Mouse (Mus musculus): Measurements from ENCODE around the gene Kirrel.

The Kirrel gene

DNA sequence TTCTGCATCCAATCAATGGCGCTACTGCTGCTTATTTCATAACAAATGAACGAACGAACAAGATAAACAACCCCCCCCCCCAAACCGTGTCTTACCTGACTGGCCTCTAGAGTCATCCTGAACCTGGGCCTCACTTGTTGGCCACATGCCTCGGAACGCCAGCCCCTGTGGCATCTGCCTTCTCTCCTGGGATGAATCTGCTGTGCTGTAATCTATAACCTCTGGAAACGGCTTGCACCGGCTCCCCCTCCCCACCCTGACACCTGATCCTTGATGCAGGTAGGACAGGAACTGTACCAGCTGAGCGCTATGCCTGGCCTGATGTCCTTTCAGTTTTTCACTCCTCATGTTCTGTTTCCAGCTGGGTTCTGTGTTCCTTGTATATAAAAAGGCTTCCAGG, 96.9 kb downstream of the Kirrel start:
- no peak for DNase-seq (ENCODE audit: low read depth)

DNA sequence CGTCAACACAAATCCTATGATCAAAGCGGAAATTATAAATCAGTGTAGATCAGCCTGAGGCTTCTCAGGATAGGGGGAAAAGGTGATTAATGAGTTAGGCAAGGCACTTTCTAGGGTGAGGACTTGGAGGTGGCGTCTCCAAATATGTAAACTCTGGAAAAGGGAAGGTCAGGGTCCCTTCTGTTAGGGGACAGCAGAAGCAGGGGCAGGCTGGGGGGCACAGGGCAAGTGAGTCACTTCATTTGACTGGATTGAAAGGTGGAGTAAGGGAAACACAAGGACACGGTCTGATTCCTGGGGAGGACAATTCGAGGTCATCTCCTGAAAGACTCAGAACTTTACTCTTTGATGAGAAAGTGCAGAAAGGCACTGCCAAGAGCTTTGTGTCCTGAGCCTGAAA, 97.6 kb downstream of the Kirrel start:
- no peak for DNase-seq (ENCODE audit: low read depth)

DNA sequence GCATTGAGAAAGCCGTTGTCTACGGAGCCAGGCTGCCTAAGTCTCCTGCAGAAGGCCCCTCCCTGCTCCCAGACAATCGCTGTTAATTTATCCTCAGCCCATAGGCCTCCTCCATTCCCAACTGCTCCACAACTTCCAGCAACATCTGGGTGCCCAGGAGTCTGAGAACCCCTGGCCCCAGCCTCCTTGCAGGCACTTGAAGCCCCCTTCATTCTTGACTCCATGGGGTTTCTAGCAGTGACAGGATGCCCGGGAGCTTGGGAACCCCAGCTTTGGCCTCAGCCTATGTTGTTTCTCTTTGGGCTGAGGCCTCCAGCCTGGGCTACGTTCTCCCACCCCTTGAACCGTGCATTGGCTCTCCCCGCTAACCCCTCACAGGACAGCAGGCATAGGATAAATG, 98.4 kb downstream of the Kirrel start:
- no peak for DNase-seq (ENCODE audit: low read depth)

DNA sequence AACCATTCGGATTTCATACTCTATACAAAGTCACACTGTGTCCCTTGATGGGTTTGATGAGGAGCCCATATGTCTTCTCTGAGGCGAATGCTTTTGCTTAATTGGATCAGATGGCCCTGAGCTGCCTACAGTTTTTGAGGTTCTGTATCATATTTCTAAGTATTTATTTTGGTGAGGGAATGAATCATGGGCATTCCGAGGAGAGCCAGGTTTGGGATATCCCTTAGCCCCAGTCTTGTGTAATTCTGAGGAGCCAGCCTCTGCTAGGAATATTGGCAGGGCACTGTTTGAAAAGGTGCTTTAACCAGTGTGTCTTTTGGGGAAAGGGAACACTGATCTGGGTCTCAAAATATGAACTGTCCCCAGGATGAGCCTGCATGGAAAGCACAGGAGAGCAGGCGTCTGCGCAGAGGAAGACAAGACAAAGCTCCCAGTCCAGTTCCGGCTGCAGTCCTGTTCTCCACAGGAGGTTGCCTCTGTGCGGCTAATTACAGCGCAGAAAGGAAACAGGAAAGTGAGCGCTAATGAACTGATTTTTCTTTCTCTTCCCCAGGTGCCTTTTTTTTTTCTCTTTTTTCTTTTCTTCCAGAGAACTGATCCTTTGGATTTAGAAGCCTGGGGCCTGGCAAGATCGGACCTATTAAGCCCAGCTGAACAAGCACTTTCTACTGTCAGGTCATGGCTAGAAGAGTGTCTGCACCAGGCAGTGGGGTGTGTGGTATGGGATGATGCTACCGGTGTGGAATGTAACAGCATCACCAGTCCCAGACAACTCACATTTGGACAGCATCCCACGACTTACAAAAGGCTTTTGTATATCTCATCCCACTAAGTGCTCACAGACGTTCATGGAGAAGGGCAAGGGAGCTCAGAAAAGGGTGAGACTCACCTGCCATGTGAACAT, 101.7 kb downstream of the Kirrel start:
- no peak for DNase-seq (ENCODE audit: low read depth)

DNA sequence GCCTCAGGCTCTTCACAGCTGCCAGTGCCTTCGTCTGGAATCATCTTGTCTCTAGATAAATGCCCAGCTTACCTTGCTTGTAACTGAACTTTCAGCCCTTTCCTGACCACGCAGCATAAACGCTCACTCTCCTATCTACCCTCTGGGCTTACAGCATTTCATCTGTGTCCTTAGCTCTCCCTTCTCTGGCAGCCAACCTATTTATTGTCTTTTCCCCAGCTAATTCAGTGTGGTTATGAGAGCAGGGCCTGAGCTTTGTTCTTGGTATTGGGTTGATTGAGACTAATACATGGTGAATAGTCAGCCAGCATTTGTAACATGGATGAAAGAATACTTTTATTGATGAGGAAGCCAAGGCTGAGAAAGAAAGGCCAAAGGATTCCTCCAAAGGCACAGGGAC, 102.4 kb downstream of the Kirrel start:
- DNase-seq (ENCODE audit: low read depth) = no peak

DNA sequence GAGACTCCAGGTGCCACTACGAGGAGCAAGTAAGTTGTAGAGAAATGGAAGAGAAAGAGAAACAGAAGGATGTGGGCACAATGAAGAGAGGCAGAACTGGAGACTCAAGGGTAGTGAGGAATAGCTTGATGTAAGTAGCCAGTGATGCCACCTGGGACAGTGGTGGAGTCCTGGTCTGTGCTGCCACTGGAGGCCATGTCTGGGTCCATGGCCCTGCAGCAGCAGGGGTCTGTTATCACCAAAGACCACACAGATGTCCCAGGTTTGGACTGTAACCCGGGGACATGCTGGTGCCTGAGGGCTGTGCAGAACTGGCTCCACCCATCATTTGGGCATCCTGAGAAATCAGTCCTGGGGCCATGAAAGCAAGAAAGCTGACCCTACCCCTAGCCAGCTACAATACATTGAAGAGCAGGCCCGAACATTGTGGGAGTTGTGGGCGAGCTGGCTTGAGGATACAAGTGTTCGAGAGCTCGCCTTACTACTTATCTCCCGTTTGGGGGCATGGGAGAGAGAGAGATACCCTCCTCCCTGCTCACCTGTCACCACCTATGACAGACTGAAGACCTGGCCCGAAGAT, 107.1 kb downstream of the Kirrel start:
- DNase-seq (ENCODE audit: low read depth) = no peak

DNA sequence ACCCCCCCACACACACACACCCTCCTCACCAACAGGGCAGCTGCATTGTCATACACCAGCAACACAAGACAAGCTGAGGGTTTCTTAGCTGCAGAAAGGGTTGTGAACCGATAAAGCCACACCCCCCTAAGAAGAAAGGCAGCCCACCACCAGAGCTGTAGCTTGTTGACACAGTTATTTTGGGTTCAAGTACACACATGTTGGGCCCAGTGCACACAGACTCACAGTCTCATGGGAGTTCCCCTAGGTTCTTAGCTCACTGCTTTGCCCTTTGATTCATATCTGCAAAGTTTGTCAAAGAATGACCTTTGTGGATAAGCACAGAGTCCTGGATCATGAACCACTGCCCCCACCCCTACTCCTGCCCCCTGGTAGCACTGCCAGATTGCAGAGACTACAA, 120.6 kb downstream of the Kirrel start:
- no peak for DNase-seq (ENCODE audit: low read depth)

DNA sequence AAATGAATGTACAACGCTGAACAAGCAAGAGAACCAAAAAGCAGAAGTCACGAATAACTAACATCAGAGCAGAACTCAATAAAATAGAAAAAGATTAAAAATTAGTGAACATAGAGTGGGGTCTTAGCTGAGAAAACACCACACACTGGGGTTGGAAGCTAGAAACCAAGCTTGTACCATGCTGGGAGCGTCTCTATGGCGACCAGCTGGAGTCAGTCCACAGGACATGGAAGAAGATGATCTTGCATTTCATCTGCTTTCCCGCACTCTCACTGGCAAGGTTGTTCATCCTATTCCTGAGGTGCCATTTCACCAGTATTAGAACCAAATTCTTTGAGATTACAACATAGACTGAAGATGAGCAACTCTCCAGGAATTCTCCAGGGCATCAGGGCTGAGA, 126.7 kb downstream of the Kirrel start:
- no peak for DNase-seq (ENCODE audit: low read depth)

DNA sequence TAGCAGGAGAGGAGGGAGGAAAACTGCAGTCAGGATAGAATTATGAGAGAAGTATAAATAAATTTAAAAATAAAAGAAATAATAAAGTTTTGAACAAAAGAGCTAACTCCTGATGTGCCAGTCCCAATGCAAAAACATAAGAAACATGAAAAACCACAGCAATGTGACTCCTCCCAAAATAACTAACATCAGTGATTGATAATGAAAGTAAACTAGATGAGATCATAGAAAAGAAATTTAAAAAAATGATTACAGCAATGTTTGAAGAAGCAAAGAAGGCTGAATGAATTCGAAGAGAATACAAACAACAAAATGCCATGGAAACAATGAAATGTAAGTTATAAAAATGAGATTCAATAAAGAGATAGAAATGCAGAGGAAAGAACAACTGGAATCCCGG, 132.8 kb downstream of the Kirrel start:
- DNase-seq (ENCODE audit: low read depth) = no peak

DNA sequence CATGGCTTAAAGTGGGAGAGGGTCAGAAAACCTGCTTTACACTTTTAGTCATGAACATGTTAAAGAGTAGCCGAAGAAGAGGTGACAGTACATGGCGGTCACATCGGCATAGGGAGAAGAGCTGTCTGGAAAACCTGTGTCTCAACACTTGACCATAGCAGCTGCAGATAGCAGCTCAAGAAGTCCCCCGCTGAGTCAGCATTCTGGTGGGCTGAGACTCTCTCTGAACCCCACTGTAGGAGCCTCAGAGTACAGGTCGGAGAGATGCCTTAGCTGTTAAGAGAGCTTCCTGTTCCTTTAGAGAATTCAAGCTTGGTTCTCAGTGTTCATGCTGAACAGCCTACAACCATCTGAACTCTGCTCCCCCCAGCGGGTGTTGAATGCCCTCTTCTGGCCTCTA, 136.0 kb downstream of the Kirrel start:
- DNase-seq (ENCODE audit: low read depth) = no peak

DNA sequence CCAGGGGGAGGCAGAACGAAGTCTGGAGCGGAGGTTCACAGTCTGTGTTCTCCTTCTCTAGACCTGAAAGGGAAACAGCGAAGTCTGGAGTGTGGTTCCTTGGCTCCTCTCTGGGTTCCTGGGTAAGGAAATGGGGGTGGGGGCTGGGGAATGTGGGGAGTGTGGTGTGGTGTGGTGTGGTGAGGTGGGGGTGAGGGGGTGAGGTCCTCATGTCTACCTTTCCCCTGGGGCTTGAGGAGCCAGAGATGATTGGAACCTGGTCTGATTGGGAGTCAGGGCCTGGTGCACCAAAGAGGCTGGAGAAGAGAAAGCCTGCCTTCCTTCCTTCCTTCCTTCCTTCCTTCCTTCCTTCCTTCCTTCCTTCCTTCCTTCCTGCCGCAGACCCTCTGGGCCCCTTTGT, 140.5 kb downstream of the Kirrel start:
- no peak for DNase-seq (ENCODE audit: low read depth)

DNA sequence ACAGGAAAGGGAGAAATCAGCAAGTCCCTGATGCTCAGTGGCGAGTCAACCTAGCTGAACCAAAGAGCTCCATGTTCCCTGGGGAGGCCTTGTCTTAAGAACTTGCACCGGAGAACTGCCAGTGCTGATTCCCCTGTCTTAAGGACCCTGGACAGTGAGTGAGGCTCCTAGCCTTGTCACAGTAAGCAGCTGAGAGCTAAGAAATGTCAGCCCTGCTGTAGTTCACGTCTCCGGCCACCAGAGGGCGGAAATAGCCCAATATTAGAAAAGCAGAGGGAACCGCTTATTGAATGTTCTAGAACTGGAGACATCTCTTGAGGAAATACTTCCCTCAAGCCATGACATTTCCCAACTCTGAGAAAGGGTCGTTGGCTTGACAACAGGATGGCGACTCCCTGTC, 141.2 kb downstream of the Kirrel start:
- DNase-seq (ENCODE audit: low read depth) = peak; percentile 65

DNA sequence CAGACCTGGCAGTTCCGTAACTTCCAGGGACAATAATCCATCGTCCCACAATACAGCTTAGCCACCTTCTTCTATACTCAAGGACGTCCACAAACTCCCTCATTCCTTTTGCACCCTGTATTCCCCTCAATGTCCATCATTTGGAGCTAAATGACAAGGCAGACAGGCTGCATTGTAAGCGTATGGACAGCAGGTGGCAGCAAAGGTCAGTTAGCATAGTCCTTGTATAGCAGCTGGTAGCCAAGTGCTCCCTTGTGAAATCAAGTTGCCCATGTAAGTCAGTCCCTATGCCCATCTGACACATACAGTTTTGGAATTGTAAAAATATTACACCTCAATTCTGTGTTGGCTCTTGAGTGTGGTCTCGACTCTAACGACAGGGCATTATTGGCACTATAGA, 143.7 kb downstream of the Kirrel start:
- DNase-seq (ENCODE audit: low read depth) = peak; percentile 66
